Mouse (Mus musculus): ENCODE measurements around the gene Tifab. TPM values are rescaled to one million over a fixed set of nuclear protein-coding genes. Genes with fewer than 3 reads are reported as not detected.

Gene Tifab
- polyA plus RNA-seq, 1 experiment, result 9.4 TPM

GRCm38 (mm10) chr13:56159016-56159601 is 19.6 kb downstream of the Tifab start:
- Histone ChIP-seq H3K36me3 (ENCODE audit: control insufficient read depth, insufficient read depth, low read length) (no peaks in the 10 kb centered on the region), H3K4me1 (replicated peaks; ENCODE audit: control insufficient read depth, insufficient read depth, low read length) (peaks cover 32% of the 10 kb centered on the region), H3K27me3 (ENCODE audit: control insufficient read depth, insufficient read depth, low read length) (no peaks in the 10 kb centered on the region), H3K27ac (ENCODE audit: control insufficient read depth, insufficient read depth, low read length) (no peak overlapping the region; the same call in 1 of the 2 replicates), H3K4me3 (ENCODE audit: control insufficient read depth, insufficient read depth, low read length) (no peak overlapping the region)
- 7% methylated on average over 14 of the region's 14 CpGs for WGBS
- 0 out of 2 replicates have a peak, but pooled peaks have one; percentile 13 for TF ChIP-seq POLR2A (IDR thresholded peaks at IDR 0.05; ENCODE audit: control insufficient read depth, extremely low read depth, insufficient read depth, low read length, poor library complexity)
- no peak for TF ChIP-seq CTCF (IDR thresholded peaks at IDR 0.05; ENCODE audit: borderline replicate concordance, control insufficient read depth, extremely low read depth, insufficient read depth, low read length, poor library complexity)
- peak; percentile 39 for DNase-seq

GRCm38 (mm10) chr13:56155671-56156070 is 23.0 kb downstream of the Tifab start:
- no peak for DNase-seq
- 72% methylated on average over 7 of the region's 7 CpGs for WGBS
- Histone ChIP-seq H3K27ac (ENCODE audit: control insufficient read depth, insufficient read depth, low read length) (no peak overlapping the region), H3K4me3 (ENCODE audit: control insufficient read depth, insufficient read depth, low read length) (no peak overlapping the region), H3K4me1 (replicated peaks; ENCODE audit: control insufficient read depth, insufficient read depth, low read length) (peaks cover 48% of the 10 kb centered on the region), H3K36me3 (ENCODE audit: control insufficient read depth, insufficient read depth, low read length) (no peaks in the 10 kb centered on the region), H3K27me3 (ENCODE audit: control insufficient read depth, insufficient read depth, low read length) (no peaks in the 10 kb centered on the region)
- TF ChIP-seq POLR2A (IDR thresholded peaks at IDR 0.05; ENCODE audit: control insufficient read depth, extremely low read depth, insufficient read depth, low read length, poor library complexity), result no peak
- TF ChIP-seq CTCF (IDR thresholded peaks at IDR 0.05; ENCODE audit: borderline replicate concordance, control insufficient read depth, extremely low read depth, insufficient read depth, low read length, poor library complexity), result no peak

- WGBS, result 81% methylated on average over 5 of the region's 5 CpGs
- no peak overlapping the region for H3K4me3 ChIP-seq (ENCODE audit: control insufficient read depth, insufficient read depth, low read length)
- H3K4me1 ChIP-seq (replicated peaks; ENCODE audit: control insufficient read depth, insufficient read depth, low read length), result peaks cover 45% of the 10 kb centered on the region
- no peak overlapping the region for H3K27ac ChIP-seq (ENCODE audit: control insufficient read depth, insufficient read depth, low read length)
- no peaks in the 10 kb centered on the region for H3K27me3 ChIP-seq (ENCODE audit: control insufficient read depth, insufficient read depth, low read length)
- TF ChIP-seq CTCF (IDR thresholded peaks at IDR 0.05; ENCODE audit: borderline replicate concordance, control insufficient read depth, extremely low read depth, insufficient read depth, low read length, poor library complexity) (no peak), POLR2A (IDR thresholded peaks at IDR 0.05; ENCODE audit: control insufficient read depth, extremely low read depth, insufficient read depth, low read length, poor library complexity) (no peak)
- no peaks in the 10 kb centered on the region for H3K36me3 ChIP-seq (ENCODE audit: control insufficient read depth, insufficient read depth, low read length)
- no peak for DNase-seq
Observed at GRCm38 (mm10) chr13:56155048-56155447, 23.6 kb downstream of the Tifab start.

- no peak for DNase-seq
- H3K36me3 ChIP-seq (ENCODE audit: control insufficient read depth, insufficient read depth, low read length), result no peaks in the 10 kb centered on the region
- H3K4me3 ChIP-seq (ENCODE audit: control insufficient read depth, insufficient read depth, low read length), result no peak overlapping the region
- WGBS, result 24% methylated on average over 7 of the region's 7 CpGs
- TF ChIP-seq CTCF (IDR thresholded peaks at IDR 0.05; ENCODE audit: borderline replicate concordance, control insufficient read depth, extremely low read depth, insufficient read depth, low read length, poor library complexity) (no peak), POLR2A (IDR thresholded peaks at IDR 0.05; ENCODE audit: control insufficient read depth, extremely low read depth, insufficient read depth, low read length, poor library complexity) (no peak)
- H3K27ac ChIP-seq (ENCODE audit: control insufficient read depth, insufficient read depth, low read length), result no peak overlapping the region
- no peaks in the 10 kb centered on the region for H3K27me3 ChIP-seq (ENCODE audit: control insufficient read depth, insufficient read depth, low read length)
- peaks cover 26% of the 10 kb centered on the region for H3K4me1 ChIP-seq (replicated peaks; ENCODE audit: control insufficient read depth, insufficient read depth, low read length)
Observed at GRCm38 (mm10) chr13:56152773-56153460, 25.8 kb downstream of the Tifab start.

GRCm38 (mm10) chr13:56151404-56152226 is 27.1 kb downstream of the Tifab start:
- Histone ChIP-seq H3K4me3 (ENCODE audit: control insufficient read depth, insufficient read depth, low read length) (peak overlapping the region; percentile 50), H3K4me1 (replicated peaks; ENCODE audit: control insufficient read depth, insufficient read depth, low read length) (peaks cover 27% of the 10 kb centered on the region)
- TF ChIP-seq POLR2A (IDR thresholded peaks at IDR 0.05; ENCODE audit: control insufficient read depth, extremely low read depth, insufficient read depth, low read length, poor library complexity) (no peak), CTCF (IDR thresholded peaks at IDR 0.05; ENCODE audit: borderline replicate concordance, control insufficient read depth, extremely low read depth, insufficient read depth, low read length, poor library complexity) (0 out of 2 replicates have a peak, but pooled peaks have one; percentile 41)

GRCm38 (mm10) chr13:56145523-56145922 is 33.2 kb downstream of the Tifab start:
- WGBS, result 17% methylated on average over 3 of the region's 3 CpGs
- TF ChIP-seq POLR2A (IDR thresholded peaks at IDR 0.05; ENCODE audit: control insufficient read depth, extremely low read depth, insufficient read depth, low read length, poor library complexity) (no peak), CTCF (IDR thresholded peaks at IDR 0.05; ENCODE audit: borderline replicate concordance, control insufficient read depth, extremely low read depth, insufficient read depth, low read length, poor library complexity) (peak; percentile 71; the same call in 1 of the 2 replicates)
- Histone ChIP-seq H3K27ac (ENCODE audit: control insufficient read depth, insufficient read depth, low read length) (no peak overlapping the region), H3K36me3 (ENCODE audit: control insufficient read depth, insufficient read depth, low read length) (no peaks in the 10 kb centered on the region), H3K4me3 (ENCODE audit: control insufficient read depth, insufficient read depth, low read length) (no peak overlapping the region), H3K4me1 (replicated peaks; ENCODE audit: control insufficient read depth, insufficient read depth, low read length) (peaks cover 16% of the 10 kb centered on the region), H3K27me3 (ENCODE audit: control insufficient read depth, insufficient read depth, low read length) (no peaks in the 10 kb centered on the region)
- DNase-seq, result peak; percentile 82

More at GRCm38 (mm10) chr13:56151404-56152226, 27.1 kb downstream of the Tifab start:
- DNase-seq, result peak; percentile 76
- Histone ChIP-seq H3K27ac (ENCODE audit: control insufficient read depth, insufficient read depth, low read length) (peak overlapping the region; percentile 80), H3K27me3 (ENCODE audit: control insufficient read depth, insufficient read depth, low read length) (no peaks in the 10 kb centered on the region), H3K36me3 (ENCODE audit: control insufficient read depth, insufficient read depth, low read length) (no peaks in the 10 kb centered on the region)
- 4% methylated on average over 22 of the region's 22 CpGs for WGBS

All from thymus, adult 2 months (tissue).